Mouse (Mus musculus) liver, adult 2 months (tissue): ENCODE measurements at regions not wholly inside any gene's neighbourhood (a gene's known extent, or its start where the extent isn't known, plus 50 kb on each side); places are given as distances from the start of the nearest gene placed in this dataset.

Experiments used
- DNase-seq: peaks from one replicate; pipeline ENCODE4 v3.0.0-alpha.2; 2011; ENCODE audit warnings: low read depth, low spot score; ENCODE audit errors: extremely low read depth
- H3K27ac ChIP-seq: fragments of 200-500 bp; replicated peaks from 2 replicates; pipeline ENCODE4 v1.5.1; 2012; ENCODE audit warnings: low read depth, mild to moderate bottlenecking, control low read depth, inconsistent platforms, low read length; ENCODE audit not compliant: insufficient read depth
- H3K27me3 ChIP-seq: fragments of 200-500 bp; 2 replicates; pipeline ENCODE4 v1.6.1; 2012; ENCODE audit warnings: mild to moderate bottlenecking, moderate library complexity, low read length, inconsistent platforms; ENCODE audit not compliant: control insufficient read depth, insufficient read depth
- H3K36me3 ChIP-seq: fragments of 200-500 bp; 2 replicates; pipeline ENCODE4 v1.6.1; 2012; ENCODE audit warnings: low read length, inconsistent platforms; ENCODE audit not compliant: control insufficient read depth, insufficient read depth
- H3K4me1 ChIP-seq: fragments of 200-500 bp; 2 replicates; pipeline ENCODE4 v1.6.1; 2011; ENCODE audit warnings: low read length; ENCODE audit not compliant: control insufficient read depth, insufficient read depth
- H3K4me3 ChIP-seq: fragments of 200-500 bp; 2 replicates; pipeline ENCODE4 v1.5.1; 2011; ENCODE audit warnings: low read depth, mild to moderate bottlenecking, control low read depth, low read length, moderate library complexity; ENCODE audit not compliant: insufficient read depth
- H3K79me2 ChIP-seq: fragments of 200-500 bp; 2 replicates; pipeline ENCODE4 v1.6.1; 2012; ENCODE audit warnings: inconsistent platforms, mild to moderate bottlenecking, low read length, moderate library complexity; ENCODE audit not compliant: control insufficient read depth, insufficient read depth
- H3K9ac ChIP-seq: fragments of 200-500 bp; 2 replicates; pipeline ENCODE4 v1.6.1; 2012; ENCODE audit warnings: low read depth, mild to moderate bottlenecking, control low read depth, inconsistent platforms, low read length
- CTCF ChIP-seq: fragments of 200-500 bp; IDR thresholded peaks from 2 replicates; pipeline ENCODE4 v1.5.1; 2011; ENCODE audit warnings: low read depth, low read length, control low read depth
- POLR2A ChIP-seq: fragments of 200-500 bp; IDR thresholded peaks from 2 replicates; pipeline ENCODE4 v1.6.1; 2011; ENCODE audit warnings: low read length, control low read depth; ENCODE audit not compliant: insufficient read depth; ENCODE audit errors: extremely low read depth
- WGBS: fragments of 180-500 bp; shearing (Covaris S2); methylation state at CpG from one replicate; pipeline ENCODE4 v1.1.7; 2018; 5-methylcytosine and 5-hydroxymethylcytosine counted together

GRCm38 (mm10) chr12:33779898-33780297 is 148.3 kb upstream of the Ferd3l start:
- H3K36me3 ChIP-seq: no peaks in the 10 kb centered on the region
- TF ChIP-seq POLR2A (no peak), CTCF (no peak)

GRCm38 (mm10) chr12:33804206-33804791 is 123.9 kb upstream of the Ferd3l start:
- H3K4me3 ChIP-seq: no peak overlapping the region
- DNase-seq: no peak
- no peaks in the 10 kb centered on the region for H3K27me3 ChIP-seq
- TF ChIP-seq POLR2A (no peak), CTCF (no peak)
- H3K79me2 ChIP-seq: no peaks in the 10 kb centered on the region
- WGBS: 84% methylated on average over 10 of the region's 10 CpGs
- no peaks in the 10 kb centered on the region for H3K36me3 ChIP-seq
- no peak overlapping the region for H3K27ac ChIP-seq
- H3K9ac ChIP-seq: no peak overlapping the region
- H3K4me1 ChIP-seq: no peaks in the 10 kb centered on the region

More at GRCm38 (mm10) chr12:33779898-33780297, 148.3 kb upstream of the Ferd3l start:
- Histone ChIP-seq H3K27me3 (no peaks in the 10 kb centered on the region), H3K27ac (no peak overlapping the region), H3K4me3 (no peak overlapping the region), H3K4me1 (no peaks in the 10 kb centered on the region), H3K9ac (no peak overlapping the region), H3K79me2 (no peaks in the 10 kb centered on the region)
- WGBS: 82% methylated on average over 2 of the region's 2 CpGs
- no peak for DNase-seq

- no peak for DNase-seq
- no peak for TF ChIP-seq POLR2A
- TF ChIP-seq CTCF: no peak
- Histone ChIP-seq H3K27ac (no peak overlapping the region), H3K79me2 (no peaks in the 10 kb centered on the region), H3K27me3 (no peaks in the 10 kb centered on the region), H3K4me1 (no peaks in the 10 kb centered on the region), H3K9ac (no peak overlapping the region), H3K4me3 (no peak overlapping the region), H3K36me3 (no peaks in the 10 kb centered on the region)
Measured at GRCm38 (mm10) chr12:33825571-33825970, 102.7 kb upstream of the Ferd3l start.

DNA sequence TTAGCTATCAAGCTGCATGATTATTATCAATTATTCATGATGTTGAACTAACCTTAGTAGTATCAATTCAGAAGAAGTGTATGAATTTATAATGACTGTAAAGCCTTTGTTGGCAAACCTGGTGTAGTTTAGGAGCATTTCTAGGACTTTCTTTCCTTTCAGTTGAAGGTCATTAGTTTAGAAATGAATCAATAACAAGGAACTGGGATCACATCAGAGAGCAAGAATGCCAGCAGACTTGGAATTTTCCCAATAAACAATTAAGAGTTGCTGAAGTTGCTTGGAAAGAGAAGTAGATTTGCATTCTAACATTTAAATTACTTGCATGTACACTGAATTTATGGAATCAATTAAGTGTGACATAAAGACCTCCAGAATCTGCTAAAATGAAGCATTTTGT is 79.1 kb upstream of the Ferd3l start:
- TF ChIP-seq POLR2A (no peak), CTCF (no peak)
- no peak for DNase-seq
- H3K79me2 ChIP-seq: no peaks in the 10 kb centered on the region

GRCm38 (mm10) chr12:33851736-33852135 is 76.5 kb upstream of the Ferd3l start:
- H3K4me1 ChIP-seq: no peaks in the 10 kb centered on the region
- H3K4me3 ChIP-seq: no peak overlapping the region
- H3K36me3 ChIP-seq: no peaks in the 10 kb centered on the region
- H3K9ac ChIP-seq: no peak overlapping the region
- DNase-seq: no peak
- H3K79me2 ChIP-seq: no peaks in the 10 kb centered on the region
- no peak overlapping the region for H3K27ac ChIP-seq
- WGBS: 91% methylated on average over 1 of the region's 1 CpGs
- no peaks in the 10 kb centered on the region for H3K27me3 ChIP-seq
- TF ChIP-seq CTCF (no peak), POLR2A (no peak)

More for the DNA sequence above, 79.1 kb upstream of the Ferd3l start:
- Histone ChIP-seq H3K4me1 (no peaks in the 10 kb centered on the region), H3K4me3 (no peak overlapping the region), H3K36me3 (no peaks in the 10 kb centered on the region), H3K27ac (no peak overlapping the region), H3K9ac (no peak overlapping the region), H3K27me3 (no peaks in the 10 kb centered on the region)
